Mouse (Mus musculus) cerebellum, adult 2 months (tissue): ENCODE data around the gene Arpc1b.

Source experiments
- CTCF ChIP-seq: fragments of 200-500 bp; IDR thresholded peaks from 2 replicates; pipeline ENCODE4 v1.5.1; 2011; ENCODE audit warnings: low read depth, mild to moderate bottlenecking, control low read depth, low read length, moderate library complexity, borderline replicate concordance; ENCODE audit not compliant: insufficient read depth
- POLR2A ChIP-seq: fragments of 200-500 bp; IDR thresholded peaks from 2 replicates; pipeline ENCODE4 v1.6.1; 2011; ENCODE audit warnings: low read length, control low read depth, borderline replicate concordance; ENCODE audit not compliant: insufficient read depth

GRCm38 (mm10) chr5:145071342-145071741 is 42.7 kb upstream of the Arpc1b start:
- TF ChIP-seq POLR2A (no peak), CTCF (no peak)
